Mouse (Mus musculus): ENCODE results near the gene Lrrc72. TPM values are rescaled to one million over a fixed set of nuclear protein-coding genes. Genes with fewer than 3 reads are reported as not detected.

The Lrrc72 gene
- polyA plus RNA-seq (2016; fragmentation: Nextera tagmentation; extraction: Ambion mirVana) = not detected in 2 replicates

- WGBS = 90% methylated on average over 9 of the region's 9 CpGs
- no peak within 1 kb of the TSS for H3K27ac ChIP-seq
- no peaks in the 10 kb centered on the region for H3K27me3 ChIP-seq (ENCODE audit: low read depth, poor library complexity, severe bottlenecking)
- no peak for DNase-seq (ENCODE audit: low spot score)
- no peak within 1 kb of the TSS for H3K4me3 ChIP-seq
- H3K4me1 ChIP-seq = no peaks in the 10 kb centered on the region
- H3K9me3 ChIP-seq (replicated peaks) = no peaks in the 10 kb centered on the region
- no peaks in the 10 kb centered on the region for H3K36me3 ChIP-seq
These were observed at the start of gene Lrrc72 for GRCm38 (mm10) chr12:36253298-36253697. Gene Lrrc72 (minus strand): TSS chr12:36253398.

DNA sequence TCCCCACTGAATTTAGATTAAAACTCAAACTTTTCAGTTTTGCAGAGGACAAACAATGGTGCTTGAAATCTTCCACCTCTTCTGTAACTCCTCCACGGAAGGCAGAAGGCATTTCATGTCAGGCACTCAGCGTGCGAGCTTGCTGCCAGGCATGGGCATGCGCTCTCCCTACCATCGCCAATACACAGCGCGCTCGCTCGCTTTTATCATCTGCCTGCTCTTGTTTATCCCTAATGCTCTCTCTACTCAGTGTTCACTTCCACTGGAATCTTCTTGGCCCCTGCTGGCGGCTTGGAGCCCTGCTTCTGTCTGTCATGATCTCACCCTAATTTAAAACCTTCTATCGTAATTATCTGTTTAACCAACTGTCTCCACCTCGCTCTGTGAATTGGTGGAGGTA, 49.1 kb upstream of the Lrrc72 start:
- no peaks in the 10 kb centered on the region for H3K27me3 ChIP-seq (ENCODE audit: low read depth, poor library complexity, severe bottlenecking)
- no peaks in the 10 kb centered on the region for H3K4me1 ChIP-seq
- no peaks in the 10 kb centered on the region for H3K36me3 ChIP-seq
- no peak for DNase-seq (ENCODE audit: low spot score)
- no peak overlapping the region for H3K27ac ChIP-seq
- 84% methylated on average over 12 of the region's 12 CpGs for WGBS
- H3K4me3 ChIP-seq = no peak overlapping the region
- H3K9me3 ChIP-seq (replicated peaks) = no peaks in the 10 kb centered on the region

- Histone ChIP-seq H3K27ac (no peak overlapping the region), H3K27me3 (ENCODE audit: low read depth, poor library complexity, severe bottlenecking) (no peaks in the 10 kb centered on the region), H3K4me3 (no peak overlapping the region), H3K9me3 (replicated peaks) (no peaks in the 10 kb centered on the region), H3K4me1 (no peaks in the 10 kb centered on the region), H3K36me3 (no peaks in the 10 kb centered on the region)
- WGBS = 86% methylated on average over 6 of the region's 6 CpGs
- DNase-seq (ENCODE audit: low spot score) = no peak
These were observed 38.1 kb upstream of the Lrrc72 start for GRCm38 (mm10) chr12:36291346-36291745.

DNA sequence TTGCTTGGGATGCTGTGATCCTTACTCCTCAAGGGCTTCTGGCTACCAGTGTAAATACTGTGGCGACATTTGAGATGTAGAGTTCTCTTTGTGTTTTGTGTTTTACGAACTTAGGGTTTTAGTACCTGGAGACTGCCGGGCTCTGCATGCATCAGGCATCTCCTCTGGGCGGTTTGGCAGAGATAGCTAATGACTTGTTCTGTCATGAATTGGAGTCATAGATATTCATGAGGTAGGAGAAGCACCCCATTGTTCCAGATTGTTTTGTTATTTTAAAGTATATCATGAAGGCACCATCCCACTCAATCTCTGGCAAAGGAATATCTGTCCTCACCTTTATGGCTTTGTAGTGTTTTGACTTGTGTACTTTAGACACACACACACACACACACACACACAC, 37.3 kb upstream of the Lrrc72 start:
- no peak overlapping the region for H3K27ac ChIP-seq
- H3K27me3 ChIP-seq (ENCODE audit: low read depth, poor library complexity, severe bottlenecking) = no peaks in the 10 kb centered on the region
- 85% methylated on average over 4 of the region's 4 CpGs for WGBS
- H3K9me3 ChIP-seq (replicated peaks) = no peaks in the 10 kb centered on the region
- H3K36me3 ChIP-seq = no peaks in the 10 kb centered on the region
- no peak for DNase-seq (ENCODE audit: low spot score)
- H3K4me3 ChIP-seq = no peak overlapping the region
- no peaks in the 10 kb centered on the region for H3K4me1 ChIP-seq

DNA sequence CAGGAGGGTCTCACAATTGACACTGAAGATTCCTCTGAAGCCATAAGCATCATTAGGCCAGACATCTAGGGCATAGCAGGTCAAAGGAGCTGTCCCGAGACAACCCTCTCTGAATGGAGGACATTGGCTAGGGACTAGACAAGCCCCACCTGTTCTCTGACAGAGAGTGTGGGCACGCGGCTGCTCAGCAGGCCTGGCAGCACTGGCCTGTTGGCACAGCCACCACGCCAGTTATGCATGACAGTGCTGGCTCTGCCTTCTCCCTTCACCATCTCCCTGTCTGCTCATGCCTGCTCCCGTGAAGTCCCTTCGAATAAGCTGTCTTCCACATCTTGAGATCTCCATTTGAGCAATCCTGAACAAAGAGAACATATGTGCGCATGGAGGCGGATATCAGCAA, 36.4 kb upstream of the Lrrc72 start:
- H3K36me3 ChIP-seq = no peaks in the 10 kb centered on the region
- no peaks in the 10 kb centered on the region for H3K4me1 ChIP-seq
- no peaks in the 10 kb centered on the region for H3K27me3 ChIP-seq (ENCODE audit: low read depth, poor library complexity, severe bottlenecking)
- DNase-seq (ENCODE audit: low spot score) = no peak
- no peak overlapping the region for H3K27ac ChIP-seq
- H3K9me3 ChIP-seq (replicated peaks) = no peaks in the 10 kb centered on the region
- no peak overlapping the region for H3K4me3 ChIP-seq
- WGBS = 89% methylated on average over 8 of the region's 8 CpGs

DNA sequence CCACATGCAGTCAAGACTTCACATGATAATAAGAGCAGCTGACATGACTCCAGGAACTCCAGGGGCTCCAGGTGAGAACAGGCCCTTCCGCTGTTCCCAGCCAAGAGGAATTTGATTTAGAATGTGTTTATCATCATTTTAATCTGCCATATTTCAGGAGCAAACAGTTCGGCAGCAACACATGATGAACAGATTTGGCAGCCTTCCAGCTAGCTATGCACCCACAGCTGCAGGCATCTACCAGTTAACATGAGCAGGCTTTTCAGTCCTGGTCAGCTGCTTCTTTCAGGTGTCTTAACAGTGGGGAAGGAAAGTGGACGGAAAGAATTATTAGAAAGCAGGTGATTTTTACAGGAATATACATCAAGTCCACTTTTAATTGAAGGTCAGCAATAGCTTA, 21.6 kb upstream of the Lrrc72 start:
- H3K4me3 ChIP-seq = no peak overlapping the region
- no peaks in the 10 kb centered on the region for H3K36me3 ChIP-seq
- H3K9me3 ChIP-seq (replicated peaks) = no peaks in the 10 kb centered on the region; the same call in 1 of the 2 replicates
- no peak overlapping the region for H3K27ac ChIP-seq
- DNase-seq (ENCODE audit: low spot score) = no peak
- H3K4me1 ChIP-seq = no peaks in the 10 kb centered on the region
- H3K27me3 ChIP-seq (ENCODE audit: low read depth, poor library complexity, severe bottlenecking) = no peaks in the 10 kb centered on the region
- 88% methylated on average over 3 of the region's 3 CpGs for WGBS

DNA sequence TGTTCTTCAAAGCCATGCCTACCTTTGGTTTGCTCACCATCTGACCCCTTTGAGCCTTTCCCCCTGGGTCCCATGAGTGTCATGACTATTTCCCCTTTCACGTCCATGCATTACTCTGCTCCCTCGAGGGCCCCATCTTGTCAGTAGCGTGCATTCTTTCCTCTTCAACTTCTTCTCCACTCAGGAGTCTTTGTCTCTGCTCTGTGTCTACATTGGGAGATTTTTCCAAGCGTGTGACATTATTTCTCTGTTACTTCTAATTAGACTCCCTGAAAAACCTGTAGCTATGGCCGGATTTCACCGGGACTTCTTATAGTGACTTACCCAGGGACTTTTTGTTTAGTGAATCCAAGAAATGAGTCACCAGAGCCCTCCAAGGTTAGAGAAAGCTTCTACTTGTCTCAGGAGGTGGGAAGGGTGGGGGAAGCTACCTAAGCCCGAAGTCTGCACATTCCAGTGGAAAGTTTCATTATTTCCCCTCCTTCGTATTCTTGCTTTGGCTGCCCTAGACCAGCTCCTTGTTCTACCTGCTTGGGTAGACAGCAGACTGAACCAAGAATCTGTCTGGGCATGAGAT, 14.6 kb upstream of the Lrrc72 start:
- WGBS = 92% methylated on average over 8 of the region's 8 CpGs
- H3K4me1 ChIP-seq = no peaks in the 10 kb centered on the region
- no peak overlapping the region for H3K4me3 ChIP-seq
- no peak overlapping the region for H3K27ac ChIP-seq
- H3K36me3 ChIP-seq = no peaks in the 10 kb centered on the region
- no peaks in the 10 kb centered on the region for H3K27me3 ChIP-seq (ENCODE audit: low read depth, poor library complexity, severe bottlenecking)
- no peak for DNase-seq (ENCODE audit: low spot score)
- H3K9me3 ChIP-seq (replicated peaks) = no peaks in the 10 kb centered on the region; the same call in 1 of the 2 replicates

GRCm38 (mm10) chr12:36262116-36262721, 9.0 kb upstream of the Lrrc72 start:
- Histone ChIP-seq H3K36me3 (no peaks in the 10 kb centered on the region), H3K4me3 (no peak overlapping the region), H3K9me3 (replicated peaks) (no peaks in the 10 kb centered on the region), H3K27ac (no peak overlapping the region), H3K4me1 (no peaks in the 10 kb centered on the region), H3K27me3 (ENCODE audit: low read depth, poor library complexity, severe bottlenecking) (no peaks in the 10 kb centered on the region)
- WGBS = 92% methylated on average over 11 of the region's 11 CpGs
- DNase-seq (ENCODE audit: low spot score) = no peak

DNA sequence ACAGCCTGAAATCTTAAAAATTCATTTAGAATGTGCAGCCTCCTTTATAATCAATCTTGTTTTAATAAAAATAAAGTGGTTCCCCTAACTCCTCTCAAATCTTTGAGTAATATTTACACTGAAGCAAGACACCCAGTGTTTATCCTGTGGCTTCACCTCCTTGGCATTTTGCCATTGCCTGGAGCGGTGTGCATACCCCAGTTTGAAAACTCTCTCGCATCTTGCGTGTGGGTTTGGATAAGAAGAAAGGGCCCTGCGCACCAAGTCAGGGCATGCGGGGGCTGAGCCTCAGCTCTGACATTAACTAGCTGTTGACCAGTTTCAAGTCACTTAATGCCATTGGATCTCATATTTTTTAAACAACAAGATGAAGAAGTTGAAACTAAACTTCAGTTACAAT, 2.2 kb upstream of the Lrrc72 start:
- no peaks in the 10 kb centered on the region for H3K4me1 ChIP-seq
- WGBS = 76% methylated on average over 5 of the region's 5 CpGs
- no peak overlapping the region for H3K4me3 ChIP-seq
- no peaks in the 10 kb centered on the region for H3K27me3 ChIP-seq (ENCODE audit: low read depth, poor library complexity, severe bottlenecking)
- H3K36me3 ChIP-seq = no peaks in the 10 kb centered on the region
- no peak overlapping the region for H3K27ac ChIP-seq
- no peaks in the 10 kb centered on the region for H3K9me3 ChIP-seq (replicated peaks)
- DNase-seq (ENCODE audit: low spot score) = no peak

DNA sequence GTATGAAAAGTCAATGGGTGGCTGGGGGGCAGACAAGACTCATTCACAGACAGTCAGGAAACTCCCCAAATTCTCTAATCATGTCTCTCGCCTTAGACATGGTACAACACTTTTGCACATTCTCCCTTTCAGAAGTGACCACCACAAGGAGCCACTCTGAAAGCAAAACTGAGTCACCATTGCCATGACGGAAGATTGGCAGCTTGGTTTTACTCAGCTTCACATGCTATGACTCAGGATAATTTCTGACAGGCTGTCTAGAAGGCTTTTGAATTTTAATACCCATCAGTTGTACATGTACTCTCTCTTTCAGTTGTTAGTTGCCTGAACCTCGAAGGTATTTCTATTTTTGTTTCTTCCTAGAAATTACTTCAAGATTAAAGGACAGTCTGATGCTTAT, 12.0 kb downstream of the Lrrc72 start:
- Histone ChIP-seq H3K4me1 (no peaks in the 10 kb centered on the region), H3K36me3 (no peaks in the 10 kb centered on the region), H3K9me3 (replicated peaks) (no peaks in the 10 kb centered on the region), H3K27me3 (ENCODE audit: low read depth, poor library complexity, severe bottlenecking) (no peaks in the 10 kb centered on the region), H3K4me3 (no peak overlapping the region), H3K27ac (no peak overlapping the region)
- WGBS = 89% methylated on average over 3 of the region's 3 CpGs
- DNase-seq (ENCODE audit: low spot score) = no peak

DNA sequence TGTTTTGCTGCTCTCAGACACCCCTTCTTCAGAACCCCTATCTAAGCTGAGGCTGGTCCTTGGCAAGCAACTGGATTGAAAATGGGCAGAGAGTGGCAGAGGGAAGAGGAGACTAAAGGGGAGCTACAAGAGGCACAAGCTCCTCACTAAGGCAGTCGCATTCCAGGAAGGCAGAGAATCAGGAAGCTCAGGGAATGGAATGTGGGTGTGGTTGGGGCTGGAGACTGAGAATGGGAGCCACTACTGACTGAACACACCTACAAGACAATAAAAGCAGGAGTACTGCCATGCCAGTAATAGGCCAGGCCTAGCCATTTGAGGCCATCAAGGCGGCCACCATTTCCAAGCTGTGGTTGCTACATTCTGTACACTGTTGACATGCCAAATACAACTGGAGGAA, 21.8 kb downstream of the Lrrc72 start:
- WGBS = 83% methylated on average over 2 of the region's 2 CpGs

GRCm38 (mm10) chr12:36224392-36224791, 28.8 kb downstream of the Lrrc72 start:
- 77% methylated on average over 4 of the region's 4 CpGs for WGBS
- H3K4me1 ChIP-seq = no peaks in the 10 kb centered on the region
- H3K36me3 ChIP-seq = no peaks in the 10 kb centered on the region
- H3K4me3 ChIP-seq = no peak overlapping the region
- H3K27ac ChIP-seq = no peak overlapping the region
- DNase-seq (ENCODE audit: low spot score) = no peak
- H3K27me3 ChIP-seq (ENCODE audit: low read depth, poor library complexity, severe bottlenecking) = no peaks in the 10 kb centered on the region
- H3K9me3 ChIP-seq (replicated peaks) = no peaks in the 10 kb centered on the region

More for the DNA sequence above, 21.8 kb downstream of the Lrrc72 start:
- no peak overlapping the region for H3K27ac ChIP-seq
- no peak for DNase-seq (ENCODE audit: low spot score)
- H3K4me1 ChIP-seq = no peaks in the 10 kb centered on the region
- H3K9me3 ChIP-seq (replicated peaks) = no peaks in the 10 kb centered on the region; the same call in 1 of the 2 replicates
- H3K4me3 ChIP-seq = no peak overlapping the region
- H3K36me3 ChIP-seq = no peaks in the 10 kb centered on the region
- no peaks in the 10 kb centered on the region for H3K27me3 ChIP-seq (ENCODE audit: low read depth, poor library complexity, severe bottlenecking)

DNA sequence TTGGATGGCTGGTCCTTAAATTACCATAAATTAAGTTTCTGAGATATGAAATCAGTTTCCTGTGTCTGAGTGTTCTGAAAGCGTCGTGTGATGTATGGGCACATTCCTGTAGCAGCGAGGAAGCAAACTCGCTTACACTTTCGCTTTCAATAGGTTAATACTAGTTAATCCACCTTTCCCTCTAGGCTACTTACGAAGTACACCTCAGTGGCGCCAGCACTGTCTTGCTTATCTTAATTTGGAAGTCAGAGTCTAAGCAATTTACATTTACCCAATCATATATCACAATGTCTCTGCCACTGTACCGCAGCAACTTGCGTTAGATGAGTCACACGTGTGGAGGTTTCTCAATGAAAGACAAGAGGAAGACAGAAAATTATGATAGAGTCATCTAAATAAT, 36.3 kb downstream of the Lrrc72 start:
- Histone ChIP-seq H3K4me3 (no peak overlapping the region), H3K36me3 (no peaks in the 10 kb centered on the region), H3K4me1 (peaks cover 14% of the 10 kb centered on the region), H3K27ac (no peak overlapping the region), H3K9me3 (replicated peaks) (no peaks in the 10 kb centered on the region), H3K27me3 (ENCODE audit: low read depth, poor library complexity, severe bottlenecking) (no peaks in the 10 kb centered on the region)
- no peak for DNase-seq (ENCODE audit: low spot score)
- WGBS = 83% methylated on average over 10 of the region's 10 CpGs

- no peaks in the 10 kb centered on the region for H3K27me3 ChIP-seq (ENCODE audit: low read depth, poor library complexity, severe bottlenecking)
- H3K9me3 ChIP-seq (replicated peaks) = no peaks in the 10 kb centered on the region
- peaks cover 14% of the 10 kb centered on the region for H3K4me1 ChIP-seq
- H3K4me3 ChIP-seq = no peak overlapping the region
- no peaks in the 10 kb centered on the region for H3K36me3 ChIP-seq
- H3K27ac ChIP-seq = no peak overlapping the region
- 79% methylated on average over 4 of the region's 4 CpGs for WGBS
- DNase-seq (ENCODE audit: low spot score) = no peak
These were observed 37.0 kb downstream of the Lrrc72 start for GRCm38 (mm10) chr12:36216230-36216629.

All from limb, embryonic 10.5 days (tissue).